8 mouse cellular contexts compared by ENCODE assay signal in the genomic region with DNA sequence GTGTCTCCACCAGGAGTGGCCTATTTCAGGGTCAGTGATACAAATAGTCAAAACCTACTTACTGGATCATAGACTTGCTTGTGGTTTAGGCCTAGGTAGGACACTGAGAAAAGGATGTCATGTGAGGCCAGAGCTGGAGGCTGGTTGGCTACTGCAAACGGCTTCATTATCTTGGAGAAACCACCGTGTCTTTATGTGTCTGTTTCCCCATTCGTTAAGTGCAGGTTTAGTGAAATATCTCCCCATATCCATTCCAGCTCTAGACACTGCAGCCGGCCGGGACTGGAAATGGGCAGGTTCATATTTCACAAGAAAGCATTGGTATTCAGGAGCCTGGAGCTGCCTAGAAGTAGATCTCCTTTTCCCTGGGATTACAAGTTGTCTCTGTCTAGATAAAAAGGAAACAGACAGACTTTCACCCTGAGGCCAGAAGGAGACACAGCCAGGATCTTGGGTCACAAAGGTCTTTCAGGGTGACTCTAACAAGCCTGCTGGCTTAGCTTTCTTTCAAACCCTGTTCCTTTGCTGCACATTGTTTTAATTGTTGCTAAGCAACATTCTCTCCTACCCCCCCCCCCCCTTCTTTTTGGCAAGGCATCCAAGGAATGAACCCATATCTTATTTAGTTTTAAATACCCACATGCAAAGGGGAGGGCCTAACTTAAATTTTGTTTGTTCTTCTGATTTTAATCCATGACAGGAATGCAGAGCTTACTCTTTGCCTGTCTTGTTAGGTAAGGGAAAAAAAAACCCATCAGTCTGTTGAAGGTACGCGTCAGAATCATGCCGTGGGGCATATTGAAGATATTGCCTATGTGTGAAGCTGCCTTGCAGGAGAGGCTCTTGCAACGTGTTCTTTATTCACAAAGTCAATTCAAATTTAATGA. TPM values are rescaled to one million over a fixed set of nuclear protein-coding genes. Genes with fewer than 3 reads are reported as not detected.
DNase-seq lines count a peak whose midpoint lies in the region; ATAC-seq and TF ChIP-seq lines count a peak whose summit lies in the region.

No protein-coding gene starts in this region.

- peak; percentile 27 for ATAC-seq in lung, embryonic 16.5 days (ENCODE audit: low read depth)
- peak; percentile 29 for ATAC-seq in forebrain, embryonic 16.5 days

- no peak for DNase-seq in lung, postnatal 25 days (ENCODE audit: low spot score)
- no peak for DNase-seq in limb, embryonic 10.5 days (ENCODE audit: low spot score)
- DNase-seq in gastrocnemius, adult 18-20 months (ENCODE audit: low spot score): no peak
- no peak for DNase-seq in gastrocnemius, adult 8-10 months (ENCODE audit: low spot score in 2 of 2)
- no peak for DNase-seq in left cerebral cortex, postnatal 36 days (ENCODE audit: low spot score in 2 of 2)

- no peaks in the 10 kb centered on the region for H3K27me3 ChIP-seq in lung, embryonic 16.5 days (ENCODE audit: control insufficient read depth, insufficient read depth, low read depth, low read length)
- H3K27me3 ChIP-seq in forebrain, embryonic 16.5 days (replicated peaks; ENCODE audit: control insufficient read depth, insufficient read depth, low read length): no peaks in the 10 kb centered on the region
- no peaks in the 10 kb centered on the region for H3K27me3 ChIP-seq in limb, embryonic 10.5 days (ENCODE audit: low read depth, poor library complexity, severe bottlenecking)

- H3K4me3 ChIP-seq in lung, embryonic 16.5 days (ENCODE audit: low read length): no peak overlapping the region
- H3K4me3 ChIP-seq in forebrain, embryonic 16.5 days (replicated peaks; ENCODE audit: low read length): no peak overlapping the region
- H3K4me3 ChIP-seq in limb, embryonic 10.5 days: no peak overlapping the region
- H3K4me3 ChIP-seq in olfactory bulb, adult 2 months (ENCODE audit: insufficient read depth, low read depth, low read length): no peak overlapping the region

- no peaks in the 10 kb centered on the region for H3K9me3 ChIP-seq in lung, embryonic 16.5 days (ENCODE audit: control insufficient read depth, low read length)
- no peaks in the 10 kb centered on the region for H3K9me3 ChIP-seq in forebrain, embryonic 16.5 days (ENCODE audit: control insufficient read depth, low read length)
- no peaks in the 10 kb centered on the region for H3K9me3 ChIP-seq in limb, embryonic 10.5 days (replicated peaks)

- intact Hi-C loops in left cerebral cortex, postnatal 36 days (cut with DNase I): no loop called here

- peak overlapping the region; percentile 41 for H3K27ac ChIP-seq in lung, embryonic 16.5 days (ENCODE audit: low read length)
- peak overlapping the region; percentile 78 for H3K27ac ChIP-seq in forebrain, embryonic 16.5 days (ENCODE audit: low read length)
- peak overlapping the region; percentile 69 for H3K27ac ChIP-seq in limb, embryonic 10.5 days
- H3K27ac ChIP-seq in olfactory bulb, adult 2 months (ENCODE audit: insufficient read depth, low read depth, low read length): peak overlapping the region; percentile 37

- no peak for TF ChIP-seq CTCF in olfactory bulb, adult 2 months (IDR thresholded peaks at IDR 0.05; ENCODE audit: insufficient read depth, low read depth, low read length)

- no peak overlapping the region for H3K4me2 ChIP-seq in lung, embryonic 16.5 days (ENCODE audit: low read depth, low read length)
- no peak overlapping the region for H3K4me2 ChIP-seq in forebrain, embryonic 16.5 days (ENCODE audit: low read length)

- no peak for TF ChIP-seq POLR2A in olfactory bulb, adult 2 months (IDR thresholded peaks at IDR 0.05; ENCODE audit: insufficient read depth, low read depth, low read length)

- H3K36me3 ChIP-seq in lung, embryonic 16.5 days (ENCODE audit: control insufficient read depth, insufficient read depth, low read length): no peaks in the 10 kb centered on the region
- no peaks in the 10 kb centered on the region for H3K36me3 ChIP-seq in forebrain, embryonic 16.5 days (ENCODE audit: control insufficient read depth, insufficient read depth)
- H3K36me3 ChIP-seq in limb, embryonic 10.5 days: no peaks in the 10 kb centered on the region

- WGBS in lung, embryonic 16.5 days: 23% methylated on average over 9 of the region's 9 CpGs
- WGBS in forebrain, embryonic 16.5 days: 7% methylated on average over 9 of the region's 9 CpGs
- 48% methylated on average over 9 of the region's 9 CpGs for WGBS in limb, embryonic 10.5 days
- WGBS in olfactory bulb, adult 2 months: 42% methylated on average over 9 of the region's 9 CpGs

- H3K4me1 ChIP-seq in lung, embryonic 16.5 days (replicated peaks; ENCODE audit: control insufficient read depth, insufficient read depth, low read length): peaks cover 29% of the 10 kb centered on the region
- peaks cover 18% of the 10 kb centered on the region for H3K4me1 ChIP-seq in forebrain, embryonic 16.5 days (replicated peaks; ENCODE audit: control insufficient read depth, insufficient read depth, low read length)
- peaks cover 26% of the 10 kb centered on the region for H3K4me1 ChIP-seq in limb, embryonic 10.5 days
- H3K4me1 ChIP-seq in olfactory bulb, adult 2 months (ENCODE audit: control insufficient read depth, insufficient read depth, low read length): no peaks in the 10 kb centered on the region

- no peak overlapping the region for H3K9ac ChIP-seq in lung, embryonic 16.5 days (ENCODE audit: low read length)
- no peak overlapping the region for H3K9ac ChIP-seq in forebrain, embryonic 16.5 days (replicated peaks; ENCODE audit: low read depth, low read length)

RNA-seq across cellular contexts. Expression of a gene that starts 36.4 kb away (rescaled TPM):
- 12.4 and 13.0 TPM in 2 replicates for polyA plus RNA-seq in lung, embryonic 16.5 days (2015; fragmentation: Nextera tagmentation; extraction: Ambion mirVana)
- 15.0 and 18.2 TPM in 2 replicates for polyA plus RNA-seq in forebrain, embryonic 16.5 days (2015; fragmentation: Nextera tagmentation; extraction: Ambion mirVana)
- polyA plus RNA-seq in limb, embryonic 10.5 days (2016; fragmentation: Nextera tagmentation; extraction: Ambion mirVana): 8.2 and 9.8 TPM in 2 replicates
- polyA plus RNA-seq in olfactory bulb, adult 2 months (2012; ENCODE audit: insufficient read depth, insufficient read length, low replicate concordance, missing spikeins): not detected in 2 replicates
- 10 to 100 TPM; 15.1 to 20.0 TPM for total RNA-seq in gastrocnemius, adult 18-20 months (2021)
- total RNA-seq in gastrocnemius, adult 8-10 months (2022): 10 to 100 TPM; 10.2 to 18.0 (median 13.8) TPM
- 100 to 1,000 TPM; 410 to 414 TPM for total RNA-seq in left cerebral cortex, postnatal 36 days (2021)
